ENCODE assay signal across 28 mouse cellular contexts in the genomic region with DNA sequence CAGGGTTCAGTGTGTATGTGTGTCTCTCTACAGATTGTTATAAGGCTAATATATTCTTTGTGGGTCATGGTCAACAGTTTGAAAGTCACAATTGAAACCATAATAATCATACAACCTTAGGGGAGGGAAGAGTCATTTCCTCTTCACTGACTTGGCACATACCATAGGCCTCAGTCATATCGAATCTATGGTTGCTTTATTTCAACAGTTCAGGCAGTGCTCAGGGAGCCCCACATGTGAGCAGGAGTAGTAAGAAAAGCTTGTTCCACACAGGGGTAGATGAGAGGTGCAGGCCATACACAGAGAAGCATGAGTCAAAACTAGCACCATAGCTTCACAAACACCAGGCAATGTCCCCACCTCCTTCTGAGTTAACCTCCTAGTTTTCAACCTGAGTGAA. TPM values are rescaled to one million over a fixed set of nuclear protein-coding genes. Genes with fewer than 3 reads are reported as not detected.
"Had no signal": no experiment of that assay in that cellular context is flagged by ENCODE, and none has a peak within 500 bp of the region (broad histone marks: within the 10 kb centered on the region; RNA-seq: fewer than 3 reads in every experiment).

No protein-coding gene starts in this region.

- H3K4me1 ChIP-seq: heart, embryonic 10.5 days; heart, embryonic 12.5 days; hindbrain, embryonic 13.5 days; hindbrain, embryonic 15.5 days; kidney, embryonic 15.5 days; limb, embryonic 13.5 days; limb, embryonic 15.5 days; liver, embryonic 12.5 days had no signal

- DNase-seq: gastrocnemius, adult 2 months; gastrocnemius, postnatal 10 days; gastrocnemius, postnatal 25 days; heart, adult 18-20 months; heart, postnatal 10 days; kidney, adult 11 months; kidney, adult 2 months; kidney, adult 9 months; kidney, postnatal 14 days; kidney, postnatal 36 days; layer of hippocampus, adult 9-11 months; layer of hippocampus, postnatal 36 days; left cerebral cortex, postnatal 4 days had no signal

- H3K27ac ChIP-seq: gastrocnemius, adult 2 months; heart, embryonic 10.5 days; hindbrain, embryonic 13.5 days; hindbrain, embryonic 15.5 days; hindbrain, postnatal 0 days; kidney, embryonic 15.5 days; kidney, postnatal 0 days; limb, embryonic 13.5 days; limb, embryonic 15.5 days; liver, embryonic 12.5 days had no signal

- H3K4me3 ChIP-seq: gastrocnemius, adult 2 months; heart, embryonic 10.5 days; heart, embryonic 12.5 days; hindbrain, embryonic 13.5 days; hindbrain, embryonic 15.5 days; kidney, embryonic 15.5 days; limb, embryonic 13.5 days; limb, embryonic 15.5 days; liver, embryonic 12.5 days had no signal

RNA-seq across cellular contexts. Expression of a gene that starts 33.7 kb away (rescaled TPM):
- polyA plus RNA-seq: heart, embryonic 10.5 days; heart, embryonic 12.5 days; hindbrain, embryonic 11.5 days; hindbrain, embryonic 13.5 days; hindbrain, embryonic 15.5 days; hindbrain, postnatal 0 days; intestine, embryonic 14.5 days; intestine, embryonic 16.5 days; kidney, embryonic 15.5 days; kidney, postnatal 0 days; large intestine, adult 2 months; limb, embryonic 11.5 days; limb, embryonic 13.5 days; limb, embryonic 15.5 days; liver, embryonic 12.5 days had no signal
